Comparison of ENCODE assay signal across 9 mouse cellular contexts in genomic region chr9:50709108-50709507, GRCm38 (mm10). TPM values are rescaled to one million over a fixed set of nuclear protein-coding genes. Genes with fewer than 3 reads are reported as not detected.
DNase-seq lines count a peak whose midpoint lies in the region.
"Had no signal": no experiment of that assay in that cellular context is flagged by ENCODE, and none has a peak within 500 bp of the region (broad histone marks: within the 10 kb centered on the region; RNA-seq: fewer than 3 reads in every experiment).

No protein-coding gene starts in this region.

- peak; percentile 25 for DNase-seq in gastrocnemius, postnatal 14 days
- no peak for DNase-seq in gastrocnemius, adult 8-10 months (ENCODE audit: low spot score in 2 of 2)
- peak; percentile 28 for DNase-seq in ovary, postnatal 36 days (ENCODE audit: low spot score)
- DNase-seq in ovary, postnatal 14 days (ENCODE audit: low spot score), result no peak
- DNase-seq in adrenal gland, postnatal 36 days, result peak; percentile 58 to 62
- peak; percentile 60 for DNase-seq in retina, embryonic 14.5 days (ENCODE audit: low spot score)
- DNase-seq in layer of hippocampus, adult 9-10 months (ENCODE audit: low spot score), result no peak
- no peak for DNase-seq in layer of hippocampus, adult 8-10 months (ENCODE audit: low spot score in 2 of 2)

- intact Hi-C loops in gastrocnemius, postnatal 14 days (cut with DNase I; ENCODE audit: low total_unique reads), result no loop called here

RNA-seq across cellular contexts. Expression of gene Dixdc1, which starts 30.2 kb away (rescaled TPM):
- total RNA-seq in gastrocnemius, postnatal 14 days (2021), result 1 to 10 TPM; 3.7 to 4.2 TPM
- total RNA-seq in gastrocnemius, adult 8-10 months (2022), result 1 to 10 TPM; 2.0 to 2.5 (median 2.1) TPM
- total RNA-seq in adrenal gland, postnatal 36 days (2021), result 1 to 10 TPM; 5.6 to 6.2 TPM
- 100 to 1,000 TPM in 2 of 4 experiments, 10 to 100 TPM in 2; 67.3 to 107 (median 93.0) TPM for total RNA-seq in layer of hippocampus, adult 8-10 months (2022)

RNA-seq across cellular contexts. Expression of gene 2310030G06Rik, which starts 37.2 kb away (rescaled TPM):
- total RNA-seq in gastrocnemius, postnatal 14 days (2021), result 1 to 10 TPM; 1.7 to 2.5 TPM
- total RNA-seq in gastrocnemius, adult 8-10 months (2022), result 1 to 10 TPM; 2.9 to 5.9 (median 4.8) TPM
- total RNA-seq in adrenal gland, postnatal 36 days (2021), result 1 to 10 TPM; 3.5 to 4.6 TPM
- total RNA-seq in layer of hippocampus, adult 8-10 months (2022), result 1 to 10 TPM in 3 of 4 experiments, under 1 TPM in 1; 0.96 to 2.3 (median 1.8) TPM
- total RNA-seq: hematopoietic stem cell, adult 5-6 weeks had no signal

RNA-seq across cellular contexts. Expression of gene Cryab, which starts 42.0 kb away (rescaled TPM):
- 100 to 1,000 TPM; 804 to 989 TPM for total RNA-seq in gastrocnemius, postnatal 14 days (2021)
- 1,000 to 10,000 TPM; 1,194 to 1,381 (median 1,261) TPM for total RNA-seq in gastrocnemius, adult 8-10 months (2022)
- 10 to 100 TPM; 21.2 to 46.6 TPM for total RNA-seq in adrenal gland, postnatal 36 days (2021)
- 100 to 1,000 TPM; 136 to 196 (median 167) TPM for total RNA-seq in layer of hippocampus, adult 8-10 months (2022)

RNA-seq across cellular contexts. Expression of gene Hspb2, which starts 43.0 kb away (rescaled TPM):
- total RNA-seq in gastrocnemius, postnatal 14 days (2021), result 100 to 1,000 TPM; 130 to 134 TPM
- total RNA-seq in gastrocnemius, adult 8-10 months (2022), result 100 to 1,000 TPM; 118 to 146 (median 133) TPM
- 1 to 10 TPM; 1.5 to 2.2 TPM for total RNA-seq in adrenal gland, postnatal 36 days (2021)
- total RNA-seq in layer of hippocampus, adult 8-10 months (2022), result 1 to 10 TPM in 2 of 4 experiments, under 1 TPM in 1, not detected in 1; 0.91 to 2.1 (median 1.5) TPM
- total RNA-seq: hematopoietic stem cell, adult 5-6 weeks had no signal

RNA-seq across cellular contexts. Expression of gene Dlat, which starts 49.5 kb away (rescaled TPM):
- total RNA-seq in gastrocnemius, postnatal 14 days (2021), result 100 to 1,000 TPM; 235 to 280 TPM
- total RNA-seq in gastrocnemius, adult 8-10 months (2022), result 100 to 1,000 TPM; 159 to 224 (median 179) TPM
- 100 to 1,000 TPM; 161 to 169 TPM for total RNA-seq in adrenal gland, postnatal 36 days (2021)
- 100 to 1,000 TPM; 117 to 138 (median 125) TPM for total RNA-seq in layer of hippocampus, adult 8-10 months (2022)

Comparison
In these comparisons a context has a peak if more than half of its experiments do, and no peak if none do; other contexts are left out.
1. DNase-seq: peak in gastrocnemius, postnatal 14 days (single experiment), ovary, postnatal 36 days (single experiment), adrenal gland, postnatal 36 days (2 of 2) and retina, embryonic 14.5 days (single experiment); none in gastrocnemius, adult 8-10 months (0 of 2), ovary, postnatal 14 days (single experiment), layer of hippocampus, adult 9-10 months (single experiment) and layer of hippocampus, adult 8-10 months (0 of 2).
2. RNA of gene Dixdc1, which starts 30.2 kb away (total RNA-seq): 67.3 to 107 TPM in layer of hippocampus, adult 8-10 months; 5.6 to 6.2 TPM in adrenal gland, postnatal 36 days, 3.7 to 4.2 TPM in gastrocnemius, postnatal 14 days and 2.0 to 2.5 TPM in gastrocnemius, adult 8-10 months; every median in the first group is over 4 times any median in the second.
3. RNA of gene Cryab, which starts 42.0 kb away (total RNA-seq): 1,194 to 1,381 TPM in gastrocnemius, adult 8-10 months and 804 to 989 TPM in gastrocnemius, postnatal 14 days; 136 to 196 TPM in layer of hippocampus, adult 8-10 months and 21.2 to 46.6 TPM in adrenal gland, postnatal 36 days; every median in the first group is over 4 times any median in the second.